Mouse (Mus musculus) limb, embryonic 14.5 days (tissue): ENCODE data around the gene Slbp. TPM values are rescaled to one million over a fixed set of nuclear protein-coding genes. Genes with fewer than 3 reads are reported as not detected.

Source experiments
- ATAC-seq: fragments of 200-750 bp; cut with Nextera tagmentation; 2 replicates; pipeline ENCODE4 v1.8.0; 2017; ENCODE audit warnings: low read depth, moderate number of reproducible peaks, moderate TSS enrichment; ENCODE audit not compliant: low FRiP score
- DNase-seq: peaks from one replicate; pipeline ENCODE4 v3.0.0-alpha.2; 2015; ENCODE audit warnings: low spot score
- H3K27ac ChIP-seq: fragments of 300-500 bp; sonication (generic); replicated peaks from 2 replicates; pipeline ENCODE4 v1.5.1; 2014; ENCODE audit warnings: low read depth, mild to moderate bottlenecking, low read length, moderate library complexity, mixed read lengths
- H3K27me3 ChIP-seq: fragments of 300-500 bp; sonication (generic); 2 replicates; pipeline ENCODE4 v1.6.1; 2014; ENCODE audit warnings: low read length, mixed read lengths; ENCODE audit not compliant: control insufficient read depth, insufficient read depth
- H3K36me3 ChIP-seq: fragments of 300-500 bp; sonication (generic); 2 replicates; pipeline ENCODE4 v1.6.1; 2014; ENCODE audit warnings: mild to moderate bottlenecking, low read length, moderate library complexity, mixed read lengths; ENCODE audit not compliant: control insufficient read depth, insufficient read depth
- H3K4me1 ChIP-seq: fragments of 300-500 bp; sonication (generic); 2 replicates; pipeline ENCODE4 v1.6.1; 2014; ENCODE audit warnings: antibody characterized with exemption, low read length, mixed read lengths; ENCODE audit not compliant: control insufficient read depth, insufficient read depth
- H3K4me2 ChIP-seq: fragments of 300-500 bp; sonication (generic); replicated peaks from 2 replicates; pipeline ENCODE4 v1.6.1; 2014; ENCODE audit warnings: low read depth, mild to moderate bottlenecking, low read length, moderate library complexity; ENCODE audit not compliant: severe bottlenecking
- H3K4me3 ChIP-seq: fragments of 300-500 bp; sonication (generic); replicated peaks from 2 replicates; pipeline ENCODE4 v1.5.1; 2014; ENCODE audit warnings: low read length
- H3K9ac ChIP-seq: fragments of 300-500 bp; sonication (generic); 2 replicates; pipeline ENCODE4 v1.6.1; 2014; ENCODE audit warnings: mild to moderate bottlenecking, low read depth, low read length, moderate library complexity; ENCODE audit not compliant: severe bottlenecking
- H3K9me3 ChIP-seq: fragments of 300-500 bp; sonication (generic); 2 replicates; pipeline ENCODE4 v1.6.1; 2016; ENCODE audit warnings: low read length; ENCODE audit not compliant: control insufficient read depth
- POLR2A ChIP-seq: fragments of 200-500 bp; IDR thresholded peaks from 2 replicates; pipeline ENCODE4 v1.8.0; 2012; ENCODE audit warnings: inconsistent platforms, mild to moderate bottlenecking, moderate library complexity, borderline replicate concordance; ENCODE audit not compliant: insufficient read depth, insufficient read length; ENCODE audit errors: extremely low read depth
- WGBS: fragments of 180-500 bp; shearing (Covaris S2); extraction: QIAGEN DNeasy Blood & Tissue Kit; methylation state at CpG from one replicate; pipeline ENCODE4 v1.1.7; 2014; 5-methylcytosine and 5-hydroxymethylcytosine counted together
- polyA plus RNA-seq, 2 experiments: library from polyadenylated mRNA; depleted of rRNA in 1 of 2; stranded (reverse) in 1 of 2; unstranded in 1 of 2; fragments of >200 nt; fragmentation: Nextera tagmentation in 1 of 2; extraction: Ambion mirVana in 1 of 2; gene quantifications; 2 replicates each; pipeline versions ENCODE4 v1.2.1 to v1.2.3; 2012 to 2014

Slbp gene
- polyA plus RNA-seq, 2 experiments: 148 to 190 TPM

- no peak overlapping the region for H3K4me3 ChIP-seq
- H3K9me3 ChIP-seq: no peaks in the 10 kb centered on the region
- ATAC-seq (no peak), DNase-seq (no peak)
- no peaks in the 10 kb centered on the region for H3K27me3 ChIP-seq
- no peak for TF ChIP-seq POLR2A
- WGBS: 92% methylated on average over 3 of the region's 3 CpGs
- no peak overlapping the region for H3K4me2 ChIP-seq
- no peaks in the 10 kb centered on the region for H3K4me1 ChIP-seq
- no peak overlapping the region for H3K9ac ChIP-seq
- H3K27ac ChIP-seq: no peak overlapping the region
- H3K36me3 ChIP-seq: peaks cover 45% of the 10 kb centered on the region
Observed at GRCm38 (mm10) chr5:33637606-33638350, 14.6 kb downstream of the Slbp start.

- ATAC-seq (no peak), DNase-seq (no peak)
- H3K9me3 ChIP-seq: no peaks in the 10 kb centered on the region
- H3K27me3 ChIP-seq: no peaks in the 10 kb centered on the region
- no peak overlapping the region for H3K4me3 ChIP-seq
- WGBS: 92% methylated on average over 3 of the region's 3 CpGs
- H3K4me2 ChIP-seq: no peak overlapping the region
- peaks cover 23% of the 10 kb centered on the region for H3K36me3 ChIP-seq
- no peak for TF ChIP-seq POLR2A
- H3K27ac ChIP-seq: no peak overlapping the region
- peaks cover 3% of the 10 kb centered on the region; the same call in 1 of the 2 replicates for H3K4me1 ChIP-seq
- no peak overlapping the region for H3K9ac ChIP-seq
Observed at GRCm38 (mm10) chr5:33635361-33635760, 17.0 kb downstream of the Slbp start.

GRCm38 (mm10) chr5:33632526-33632925 lies 19.8 kb downstream of the Slbp start:
- Histone ChIP-seq H3K27ac (no peak overlapping the region), H3K9me3 (no peaks in the 10 kb centered on the region), H3K4me3 (no peak overlapping the region), H3K36me3 (peaks cover 10% of the 10 kb centered on the region; the same call in 1 of the 2 replicates), H3K4me1 (peaks cover 12% of the 10 kb centered on the region; the same call in 1 of the 2 replicates), H3K4me2 (no peak overlapping the region), H3K27me3 (no peaks in the 10 kb centered on the region), H3K9ac (no peak overlapping the region)
- 84% methylated on average over 1 of the region's 1 CpGs for WGBS
- TF ChIP-seq POLR2A: no peak
- ATAC-seq: no peak
- no peak for DNase-seq

- DNase-seq (no peak), ATAC-seq (no peak)
- Histone ChIP-seq H3K27ac (peak overlapping the region; percentile 70), H3K4me2 (peak overlapping the region; percentile 68), H3K4me3 (peak overlapping the region; percentile 80; the same call in 1 of the 2 replicates), H3K36me3 (no peaks in the 10 kb centered on the region), H3K27me3 (no peaks in the 10 kb centered on the region), H3K9me3 (no peaks in the 10 kb centered on the region), H3K4me1 (peaks cover 12% of the 10 kb centered on the region; the same call in 1 of the 2 replicates), H3K9ac (no peak overlapping the region; the same call in 1 of the 2 replicates)
- WGBS: 46% methylated on average over 4 of the region's 4 CpGs
- TF ChIP-seq POLR2A: no peak
Observed at GRCm38 (mm10) chr5:33630615-33631014, 21.8 kb downstream of the Slbp start.

- Histone ChIP-seq H3K9me3 (no peaks in the 10 kb centered on the region), H3K4me2 (peak overlapping the region; percentile 68), H3K9ac (peak overlapping the region; percentile 50), H3K4me1 (peaks cover 12% of the 10 kb centered on the region; the same call in 1 of the 2 replicates), H3K36me3 (no peaks in the 10 kb centered on the region), H3K27me3 (no peaks in the 10 kb centered on the region), H3K4me3 (peak overlapping the region; percentile 80), H3K27ac (peak overlapping the region; percentile 70)
- no peak for DNase-seq
- WGBS: 3% methylated on average over 9 of the region's 9 CpGs
- ATAC-seq: no peak
- no peak for TF ChIP-seq POLR2A
Observed at GRCm38 (mm10) chr5:33630061-33630460, 22.3 kb downstream of the Slbp start.
